Mouse (Mus musculus) thymus, adult 2 months (tissue): ENCODE results near the gene Lyar.

Source experiments
- CTCF ChIP-seq: fragments of 200-500 bp; IDR thresholded peaks from 2 replicates; pipeline ENCODE4 v1.5.1; 2012; ENCODE audit warnings: mild to moderate bottlenecking, control low read depth, low read length, moderate library complexity, borderline replicate concordance; ENCODE audit not compliant: control insufficient read depth, poor library complexity, insufficient read depth; ENCODE audit errors: extremely low read depth
- POLR2A ChIP-seq: fragments of 200-500 bp; IDR thresholded peaks from 2 replicates; pipeline ENCODE4 v1.6.1; 2012; ENCODE audit warnings: mild to moderate bottlenecking, low read length, control low read depth, moderate library complexity; ENCODE audit not compliant: control insufficient read depth, poor library complexity, insufficient read depth; ENCODE audit errors: extremely low read depth

DNA sequence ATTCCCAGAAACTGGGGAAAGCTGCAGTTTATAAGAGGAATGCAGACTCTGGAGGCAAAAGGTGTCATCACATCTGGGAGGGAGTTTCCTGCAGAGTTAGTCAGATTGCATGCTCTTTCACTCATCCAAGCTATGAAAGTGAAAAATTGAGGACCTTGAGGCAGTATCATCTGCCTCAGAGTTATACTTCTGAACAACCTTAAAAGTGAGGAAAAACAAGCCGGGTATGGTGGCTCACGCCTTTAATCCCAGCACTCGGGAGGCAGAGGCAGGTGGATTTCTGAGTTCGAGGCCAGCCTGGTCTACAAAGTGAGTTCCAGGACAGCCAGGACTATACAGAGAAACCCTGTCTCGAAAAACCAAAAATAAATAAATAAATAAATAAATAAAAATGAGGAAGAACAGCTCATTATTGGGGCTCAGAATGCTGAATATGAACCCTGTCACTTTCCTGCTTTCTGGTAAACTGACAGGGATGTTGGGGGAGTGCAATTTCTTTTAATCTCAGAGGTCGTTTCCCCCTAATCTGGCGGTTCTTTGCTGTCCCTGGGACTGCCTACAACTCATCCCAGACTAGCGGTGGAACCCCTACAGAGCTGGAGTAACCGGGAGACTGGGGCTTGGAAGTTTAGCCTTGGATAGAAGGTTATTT is 39.3 kb downstream of the Lyar start:
- TF ChIP-seq POLR2A (no peak), CTCF (no peak)
